Mouse (Mus musculus) limb, embryonic 14.5 days (tissue): ENCODE measurements around the gene Pam. TPM values are rescaled to one million over a fixed set of nuclear protein-coding genes. Genes with fewer than 3 reads are reported as not detected.

Source experiments
- ATAC-seq: fragments of 200-750 bp; cut with Nextera tagmentation; 2 replicates; pipeline ENCODE4 v1.8.0; 2017; ENCODE audit warnings: low read depth, moderate number of reproducible peaks, moderate TSS enrichment; ENCODE audit not compliant: low FRiP score
- DNase-seq: peaks from one replicate; pipeline ENCODE4 v3.0.0-alpha.2; 2015; ENCODE audit warnings: low spot score
- H3K27ac ChIP-seq: fragments of 300-500 bp; sonication (generic); replicated peaks from 2 replicates; pipeline ENCODE4 v1.5.1; 2014; ENCODE audit warnings: low read depth, mild to moderate bottlenecking, low read length, moderate library complexity, mixed read lengths
- H3K27me3 ChIP-seq: fragments of 300-500 bp; sonication (generic); 2 replicates; pipeline ENCODE4 v1.6.1; 2014; ENCODE audit warnings: low read length, mixed read lengths; ENCODE audit not compliant: control insufficient read depth, insufficient read depth
- H3K36me3 ChIP-seq: fragments of 300-500 bp; sonication (generic); 2 replicates; pipeline ENCODE4 v1.6.1; 2014; ENCODE audit warnings: mild to moderate bottlenecking, low read length, moderate library complexity, mixed read lengths; ENCODE audit not compliant: control insufficient read depth, insufficient read depth
- H3K4me1 ChIP-seq: fragments of 300-500 bp; sonication (generic); 2 replicates; pipeline ENCODE4 v1.6.1; 2014; ENCODE audit warnings: antibody characterized with exemption, low read length, mixed read lengths; ENCODE audit not compliant: control insufficient read depth, insufficient read depth
- H3K4me2 ChIP-seq: fragments of 300-500 bp; sonication (generic); replicated peaks from 2 replicates; pipeline ENCODE4 v1.6.1; 2014; ENCODE audit warnings: low read depth, mild to moderate bottlenecking, low read length, moderate library complexity; ENCODE audit not compliant: severe bottlenecking
- H3K4me3 ChIP-seq: fragments of 300-500 bp; sonication (generic); replicated peaks from 2 replicates; pipeline ENCODE4 v1.5.1; 2014; ENCODE audit warnings: low read length
- H3K9ac ChIP-seq: fragments of 300-500 bp; sonication (generic); 2 replicates; pipeline ENCODE4 v1.6.1; 2014; ENCODE audit warnings: mild to moderate bottlenecking, low read depth, low read length, moderate library complexity; ENCODE audit not compliant: severe bottlenecking
- H3K9me3 ChIP-seq: fragments of 300-500 bp; sonication (generic); 2 replicates; pipeline ENCODE4 v1.6.1; 2016; ENCODE audit warnings: low read length; ENCODE audit not compliant: control insufficient read depth
- POLR2A ChIP-seq: fragments of 200-500 bp; IDR thresholded peaks from 2 replicates; pipeline ENCODE4 v1.8.0; 2012; ENCODE audit warnings: inconsistent platforms, mild to moderate bottlenecking, moderate library complexity, borderline replicate concordance; ENCODE audit not compliant: insufficient read depth, insufficient read length; ENCODE audit errors: extremely low read depth
- WGBS: fragments of 180-500 bp; shearing (Covaris S2); extraction: QIAGEN DNeasy Blood & Tissue Kit; methylation state at CpG from one replicate; pipeline ENCODE4 v1.1.7; 2014; 5-methylcytosine and 5-hydroxymethylcytosine counted together
- polyA plus RNA-seq, 2 experiments: library from polyadenylated mRNA; depleted of rRNA in 1 of 2; stranded (reverse) in 1 of 2; unstranded in 1 of 2; fragments of >200 nt; fragmentation: Nextera tagmentation in 1 of 2; extraction: Ambion mirVana in 1 of 2; gene quantifications; 2 replicates each; pipeline versions ENCODE4 v1.2.1 to v1.2.3; 2012 to 2014

Gene Pam
- polyA plus RNA-seq, 2 experiments = 37.8 to 54.1 TPM

DNA sequence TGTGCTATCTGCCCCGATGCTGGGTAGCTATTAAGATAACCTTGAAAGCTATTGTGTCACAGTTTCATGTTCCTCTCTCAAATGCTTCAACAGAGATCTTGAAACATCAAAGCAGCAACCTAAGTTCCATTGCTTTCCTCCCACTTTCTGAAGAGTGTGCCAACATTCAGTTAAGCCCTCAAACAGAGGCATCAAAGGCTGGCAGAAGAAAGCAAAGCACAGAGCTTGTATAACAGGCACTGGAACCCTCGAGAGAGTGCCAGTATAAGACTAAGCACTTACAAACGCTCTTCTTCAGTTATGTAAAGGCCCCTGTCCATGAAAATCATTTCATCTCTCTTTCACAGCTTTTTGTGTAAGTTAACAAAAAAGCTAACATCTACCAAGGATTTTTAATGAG lies 241.2 kb downstream of the Pam start:
- TF ChIP-seq POLR2A = no peak
- H3K9ac ChIP-seq = no peak overlapping the region
- H3K4me3 ChIP-seq = no peak overlapping the region
- 75% methylated on average over 3 of the region's 3 CpGs for WGBS
- no peak for ATAC-seq
- no peaks in the 10 kb centered on the region for H3K9me3 ChIP-seq
- H3K36me3 ChIP-seq = no peaks in the 10 kb centered on the region
- H3K4me1 ChIP-seq = no peaks in the 10 kb centered on the region
- H3K4me2 ChIP-seq = no peak overlapping the region
- H3K27ac ChIP-seq = no peak overlapping the region
- H3K27me3 ChIP-seq = no peaks in the 10 kb centered on the region
- no peak for DNase-seq

DNA sequence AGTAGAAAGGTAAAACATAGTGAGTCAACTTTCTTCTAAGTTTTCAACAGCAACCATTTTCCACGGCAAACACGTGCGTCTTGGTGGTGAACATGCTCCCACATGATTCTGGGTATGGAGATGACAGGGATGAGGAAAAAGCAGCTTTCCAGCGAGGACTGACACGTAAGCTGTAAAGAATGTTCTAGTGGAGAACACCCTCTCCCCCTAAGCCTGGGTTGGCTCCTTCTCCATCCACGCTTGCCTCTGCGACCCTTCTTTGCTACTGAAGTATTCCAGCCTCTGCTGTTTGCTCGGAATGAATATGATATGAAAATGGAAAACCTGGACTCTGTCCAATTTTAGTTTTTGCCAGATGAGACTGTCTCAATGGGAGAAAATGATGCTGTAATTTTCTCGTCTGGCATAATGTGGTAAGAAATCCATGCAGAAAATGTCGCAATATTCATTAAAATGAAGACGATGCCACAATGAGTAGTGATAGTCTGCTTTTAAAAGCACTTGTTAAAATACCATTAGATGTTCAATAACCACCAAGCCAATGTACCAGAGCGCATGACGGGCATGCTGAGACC lies 243.8 kb downstream of the Pam start:
- Histone ChIP-seq H3K4me1 (no peaks in the 10 kb centered on the region), H3K36me3 (no peaks in the 10 kb centered on the region), H3K27me3 (no peaks in the 10 kb centered on the region), H3K9me3 (no peaks in the 10 kb centered on the region), H3K27ac (no peak overlapping the region), H3K9ac (no peak overlapping the region), H3K4me2 (no peak overlapping the region), H3K4me3 (no peak overlapping the region)
- ATAC-seq = no peak
- WGBS = 92% methylated on average over 13 of the region's 13 CpGs
- TF ChIP-seq POLR2A = no peak
- DNase-seq = no peak

- no peaks in the 10 kb centered on the region for H3K9me3 ChIP-seq
- H3K27me3 ChIP-seq = no peaks in the 10 kb centered on the region
- ATAC-seq (no peak), DNase-seq (no peak)
- no peak overlapping the region for H3K27ac ChIP-seq
- TF ChIP-seq POLR2A = no peak
- H3K36me3 ChIP-seq = no peaks in the 10 kb centered on the region
- 59% methylated on average over 14 of the region's 14 CpGs for WGBS
- no peak overlapping the region for H3K9ac ChIP-seq
- H3K4me2 ChIP-seq = no peak overlapping the region
- no peak overlapping the region for H3K4me3 ChIP-seq
- H3K4me1 ChIP-seq = no peaks in the 10 kb centered on the region
Observed at GRCm38 (mm10) chr1:97848601-97849241, 246.7 kb downstream of the Pam start.

DNA sequence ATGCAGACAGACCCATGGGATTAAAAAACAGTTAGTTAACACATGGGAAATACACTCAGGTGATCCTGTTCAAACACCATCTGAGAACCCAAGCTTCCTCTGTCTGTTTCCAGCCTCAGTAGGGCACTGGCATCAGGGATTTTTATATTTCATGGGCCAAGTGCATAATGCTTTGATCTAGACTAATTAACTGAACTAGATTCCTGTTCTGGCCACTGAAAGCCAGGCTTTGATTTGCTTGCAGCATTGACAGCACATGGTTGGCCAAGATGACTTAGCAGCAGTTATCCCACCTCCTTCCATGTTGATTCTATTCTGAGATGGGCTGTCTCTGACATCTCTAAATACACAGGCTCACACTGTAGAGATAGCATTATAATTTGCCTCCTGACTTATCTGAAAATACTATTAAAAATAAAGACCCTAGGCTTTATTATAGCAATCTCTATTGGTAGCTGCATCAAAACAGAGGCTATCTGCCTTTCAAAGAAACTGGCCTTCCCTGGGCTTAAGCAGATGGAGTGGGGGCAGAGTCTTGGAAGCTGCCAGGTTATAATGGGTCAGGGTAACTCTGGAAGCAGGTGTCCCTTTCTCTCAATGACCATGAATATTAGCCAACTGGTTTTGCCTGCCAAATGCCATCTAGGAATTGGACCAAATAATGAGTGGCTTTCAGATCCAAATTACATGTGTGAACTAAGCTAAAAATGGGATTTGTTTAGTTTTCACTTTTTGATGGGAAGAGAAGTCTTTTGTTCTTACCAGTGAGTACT lies 252.0 kb downstream of the Pam start:
- no peak overlapping the region for H3K4me2 ChIP-seq
- no peak overlapping the region for H3K9ac ChIP-seq
- 0 out of 2 replicates have a peak, but pooled peaks cover 4% of the 10 kb centered on the region for H3K36me3 ChIP-seq
- ATAC-seq (no peak), DNase-seq (no peak)
- H3K9me3 ChIP-seq = no peaks in the 10 kb centered on the region
- no peak overlapping the region for H3K27ac ChIP-seq
- no peak overlapping the region for H3K4me3 ChIP-seq
- no peaks in the 10 kb centered on the region for H3K27me3 ChIP-seq
- no peaks in the 10 kb centered on the region for H3K4me1 ChIP-seq
- TF ChIP-seq POLR2A = no peak

GRCm38 (mm10) chr1:97834354-97834822 lies 261.1 kb downstream of the Pam start:
- H3K9ac ChIP-seq = no peak overlapping the region
- no peak for ATAC-seq
- no peak for TF ChIP-seq POLR2A
- H3K9me3 ChIP-seq = no peaks in the 10 kb centered on the region
- 84% methylated on average over 5 of the region's 5 CpGs for WGBS
- peaks cover 5% of the 10 kb centered on the region; the same call in 1 of the 2 replicates for H3K4me1 ChIP-seq
- 0 out of 2 replicates have a peak overlapping the region, but pooled peaks have one; percentile 33 for H3K27ac ChIP-seq
- DNase-seq = no peak
- H3K27me3 ChIP-seq = no peaks in the 10 kb centered on the region
- H3K4me3 ChIP-seq = no peak overlapping the region
- H3K4me2 ChIP-seq = no peak overlapping the region
- 0 out of 2 replicates have a peak, but pooled peaks cover 4% of the 10 kb centered on the region for H3K36me3 ChIP-seq
